Mouse (Mus musculus) small intestine, adult 2 months (tissue): ENCODE results near the gene Fto. TPM values are rescaled to one million over a fixed set of nuclear protein-coding genes. Genes with fewer than 3 reads are reported as not detected.

Source experiments
- H3K27ac ChIP-seq: fragments of 200-500 bp; 2 replicates; pipeline ENCODE4 v1.5.1; 2012; ENCODE audit warnings: low read depth, low read length, control low read depth, inconsistent platforms; ENCODE audit not compliant: insufficient read depth
- H3K27me3 ChIP-seq: fragments of 200-500 bp; 2 replicates; pipeline ENCODE4 v1.6.1; 2012; ENCODE audit warnings: mild to moderate bottlenecking, moderate library complexity, low read length, inconsistent platforms; ENCODE audit not compliant: control insufficient read depth, insufficient read depth
- H3K36me3 ChIP-seq: fragments of 200-500 bp; 2 replicates; pipeline ENCODE4 v1.6.1; 2012; ENCODE audit warnings: mild to moderate bottlenecking, low read length, control low read depth, inconsistent platforms; ENCODE audit not compliant: control insufficient read depth, insufficient read depth
- H3K4me1 ChIP-seq: fragments of 200-500 bp; 2 replicates; pipeline ENCODE4 v1.6.1; 2012; ENCODE audit warnings: low read length, inconsistent platforms, mixed read lengths; ENCODE audit not compliant: control insufficient read depth, insufficient read depth, insufficient read length
- H3K4me3 ChIP-seq: fragments of 200-500 bp; 2 replicates; pipeline ENCODE4 v1.5.1; 2012; ENCODE audit warnings: low read depth, mild to moderate bottlenecking, control low read depth, inconsistent platforms, low read length, moderate library complexity
- CTCF ChIP-seq: fragments of 200-500 bp; IDR thresholded peaks from 2 replicates; pipeline ENCODE4 v1.5.1; 2012; ENCODE audit warnings: low read depth, mild to moderate bottlenecking, control low read depth, inconsistent platforms, low read length, moderate library complexity, mixed read lengths; ENCODE audit not compliant: insufficient replicate concordance, insufficient read length; ENCODE audit errors: extremely low read depth
- POLR2A ChIP-seq: fragments of 200-500 bp; IDR thresholded peaks from 2 replicates; pipeline ENCODE4 v1.6.1; 2012; ENCODE audit warnings: low read depth, mild to moderate bottlenecking, control low read depth, inconsistent platforms, low read length, moderate library complexity
- WGBS: fragments of 180-500 bp; shearing (Covaris S2); methylation state at CpG from one replicate; pipeline ENCODE4 v1.1.7; 2018; 5-methylcytosine and 5-hydroxymethylcytosine counted together
- polyA plus RNA-seq: library from polyadenylated mRNA; depleted of rRNA; stranded (reverse); fragments of >200 nt; gene quantifications from 2 replicates; pipeline ENCODE4 v1.2.3, GENCODE M21; 2012

Gene Fto
- polyA plus RNA-seq, 1 experiment = 7.3 TPM

- peaks cover 2% of the 10 kb centered on the region; the same call in 1 of the 2 replicates for H3K4me1 ChIP-seq
- WGBS = 45% methylated on average over 5 of the region's 5 CpGs
- TF ChIP-seq POLR2A (no peak), CTCF (no peak)
These were observed 176.7 kb downstream of the Fto start for GRCm38 (mm10) chr8:91490065-91490464.

GRCm38 (mm10) chr8:91493373-91493772, 180.0 kb downstream of the Fto start:
- Histone ChIP-seq H3K4me3 (no peak overlapping the region), H3K27me3 (no peaks in the 10 kb centered on the region), H3K36me3 (no peaks in the 10 kb centered on the region), H3K27ac (no peak overlapping the region), H3K4me1 (peaks cover 2% of the 10 kb centered on the region; the same call in 1 of the 2 replicates)
- TF ChIP-seq POLR2A = no peak
- TF ChIP-seq CTCF = no peak
- 92% methylated on average over 8 of the region's 8 CpGs for WGBS

More at GRCm38 (mm10) chr8:91490065-91490464, 176.7 kb downstream of the Fto start:
- H3K27me3 ChIP-seq = no peaks in the 10 kb centered on the region
- H3K36me3 ChIP-seq = 0 out of 2 replicates have a peak, but pooled peaks cover 2% of the 10 kb centered on the region
- no peak overlapping the region for H3K4me3 ChIP-seq
- H3K27ac ChIP-seq = no peak overlapping the region

- no peak overlapping the region for H3K27ac ChIP-seq
- TF ChIP-seq CTCF (no peak), POLR2A (no peak)
- no peaks in the 10 kb centered on the region for H3K36me3 ChIP-seq
- no peak overlapping the region for H3K4me3 ChIP-seq
- H3K27me3 ChIP-seq = no peaks in the 10 kb centered on the region
- H3K4me1 ChIP-seq = peaks cover 2% of the 10 kb centered on the region; the same call in 1 of the 2 replicates
- WGBS = 64% methylated on average over 10 of the region's 10 CpGs
These were observed 181.4 kb downstream of the Fto start for GRCm38 (mm10) chr8:91494501-91495259.

GRCm38 (mm10) chr8:91495260-91495601, 181.9 kb downstream of the Fto start:
- Histone ChIP-seq H3K4me3 (no peak overlapping the region), H3K27me3 (no peaks in the 10 kb centered on the region), H3K4me1 (peaks cover 2% of the 10 kb centered on the region; the same call in 1 of the 2 replicates), H3K27ac (no peak overlapping the region), H3K36me3 (no peaks in the 10 kb centered on the region)
- TF ChIP-seq POLR2A = no peak
- no peak for TF ChIP-seq CTCF
- WGBS = 78% methylated on average over 2 of the region's 2 CpGs

GRCm38 (mm10) chr8:91496000-91496399, 182.7 kb downstream of the Fto start:
- Histone ChIP-seq H3K4me3 (no peak overlapping the region), H3K4me1 (peaks cover 2% of the 10 kb centered on the region; the same call in 1 of the 2 replicates), H3K27me3 (no peaks in the 10 kb centered on the region), H3K27ac (no peak overlapping the region), H3K36me3 (no peaks in the 10 kb centered on the region)
- TF ChIP-seq CTCF (no peak), POLR2A (no peak)

- Histone ChIP-seq H3K4me1 (peaks cover 2% of the 10 kb centered on the region; the same call in 1 of the 2 replicates), H3K4me3 (no peak overlapping the region), H3K27me3 (no peaks in the 10 kb centered on the region), H3K36me3 (no peaks in the 10 kb centered on the region), H3K27ac (no peak overlapping the region)
- TF ChIP-seq CTCF (no peak), POLR2A (no peak)
- 58% methylated on average over 7 of the region's 7 CpGs for WGBS
These were observed 183.6 kb downstream of the Fto start for GRCm38 (mm10) chr8:91496936-91497335.

- Histone ChIP-seq H3K27me3 (no peaks in the 10 kb centered on the region), H3K36me3 (no peaks in the 10 kb centered on the region), H3K27ac (no peak overlapping the region), H3K4me3 (no peak overlapping the region), H3K4me1 (peaks cover 2% of the 10 kb centered on the region; the same call in 1 of the 2 replicates)
- 91% methylated on average over 9 of the region's 9 CpGs for WGBS
- TF ChIP-seq CTCF (no peak), POLR2A (no peak)
These were observed 185.3 kb downstream of the Fto start for GRCm38 (mm10) chr8:91498611-91499010.
